Mouse (Mus musculus) liver, embryonic 14.5 days (tissue): Measurements from ENCODE around the gene Zbtb16. TPM values are rescaled to one million over a fixed set of nuclear protein-coding genes. Genes with fewer than 3 reads are reported as not detected.

Experiments used
- ATAC-seq: fragments of 200-750 bp; cut with Nextera tagmentation; 2 replicates; pipeline ENCODE4 v1.8.0; 2017; ENCODE audit warnings: moderate number of reproducible peaks, mild to moderate bottlenecking, moderate library complexity; ENCODE audit not compliant: insufficient read depth
- DNase-seq, 3 experiments: peaks; one replicate each; pipeline ENCODE4 v3.0.0-alpha.2; 2012 to 2013; ENCODE audit warnings: low read depth in 3 of 3, low spot score in 3 of 3
- H3K27ac ChIP-seq: fragments of 300-500 bp; sonication (generic); 2 replicates; pipeline ENCODE4 v1.5.1; 2014; ENCODE audit warnings: moderate library complexity, mild to moderate bottlenecking, control low read depth, inconsistent platforms
- H3K27me3 ChIP-seq: fragments of 300-500 bp; sonication (generic); 2 replicates; pipeline ENCODE4 v1.6.1; 2014; ENCODE audit warnings: mild to moderate bottlenecking, low read length, moderate library complexity; ENCODE audit not compliant: control insufficient read depth, insufficient read depth
- H3K36me3 ChIP-seq: fragments of 300-500 bp; sonication (generic); replicated peaks from 2 replicates; pipeline ENCODE4 v1.6.1; 2014; ENCODE audit warnings: low read depth; ENCODE audit not compliant: control insufficient read depth, insufficient read depth
- H3K4me1 ChIP-seq, 2 experiments: fragments of 200-500 bp in 1 of 2; fragments of 300-500 bp in 1 of 2; sonication (generic) in 1 of 2; replicated peaks; 2 replicates each; pipeline ENCODE4 v1.6.1; 2012 to 2014; ENCODE audit warnings: antibody characterized with exemption in 1 of 2, inconsistent platforms in 1 of 2, low read length in 1 of 2; ENCODE audit not compliant: control insufficient read depth in 2 of 2, insufficient read depth in 2 of 2
- H3K4me2 ChIP-seq: fragments of 300-500 bp; sonication (generic); 2 replicates; pipeline ENCODE4 v1.6.1; 2014; ENCODE audit warnings: low read depth, mild to moderate bottlenecking, control low read depth, moderate library complexity
- H3K4me3 ChIP-seq, 2 experiments: fragments of 200-500 bp in 1 of 2; fragments of 300-500 bp in 1 of 2; sonication (generic) in 1 of 2; 2 replicates each; pipeline ENCODE4 v1.5.1; 2012 to 2014; ENCODE audit warnings: low read depth in 2 of 2, low read length in 2 of 2, mild to moderate bottlenecking in 2 of 2, control low read depth in 1 of 2, inconsistent platforms in 1 of 2, moderate library complexity in 1 of 2; ENCODE audit not compliant: insufficient read depth in 1 of 2
- H3K9ac ChIP-seq: fragments of 300-500 bp; sonication (generic); replicated peaks from 2 replicates; pipeline ENCODE4 v1.6.1; 2014; ENCODE audit warnings: mild to moderate bottlenecking, control low read depth, moderate library complexity
- H3K9me3 ChIP-seq: fragments of 300-500 bp; sonication (generic); 2 replicates; pipeline ENCODE4 v1.6.1; 2016; ENCODE audit warnings: low read length, mixed read lengths; ENCODE audit not compliant: control insufficient read depth
- CTCF ChIP-seq: IDR thresholded peaks from 2 replicates; pipeline ENCODE4 v1.5.1; 2016; ENCODE audit warnings: antibody characterized with exemption, low read depth, control low read depth
- EP300 ChIP-seq: IDR thresholded peaks from 2 replicates; pipeline ENCODE4 v1.6.1; 2016; ENCODE audit warnings: antibody characterized with exemption, low read depth
- WGBS: fragments of 180-500 bp; shearing (Covaris S2); extraction: QIAGEN DNeasy Blood & Tissue Kit; methylation state at CpG from one replicate; pipeline ENCODE4 v1.1.7; 2014; ENCODE audit not compliant: insufficient replicate concordance; 5-methylcytosine and 5-hydroxymethylcytosine counted together
- polyA plus RNA-seq, 2 experiments: library from polyadenylated mRNA; depleted of rRNA in 1 of 2; stranded (reverse) in 1 of 2; unstranded in 1 of 2; fragments of >200 nt; fragmentation: Nextera tagmentation in 1 of 2; extraction: Ambion mirVana in 1 of 2; gene quantifications; 2 replicates each; pipeline versions ENCODE4 v1.2.1 to v1.2.3; 2012 to 2014

Zbtb16 gene
- polyA plus RNA-seq (2012; rRNA removed) (0.24 and 0.26 TPM in 2 replicates), polyA plus RNA-seq (2014; fragmentation: Nextera tagmentation; extraction: Ambion mirVana) (0.24 and 0.30 TPM in 2 replicates)

- Histone ChIP-seq H3K27me3 (peaks cover 60% of the 10 kb centered on the region), H3K9ac (no peak within 1 kb of the TSS), H3K27ac (no peak within 1 kb of the TSS), H3K9me3 (no peaks in the 10 kb centered on the region), H3K4me3 (peak within 1 kb of the TSS; percentile 49 to 55), H3K4me2 (peak within 1 kb of the TSS; percentile 71), H3K4me1 (no peaks in the 10 kb centered on the region), H3K36me3 (no peaks in the 10 kb centered on the region)
- ATAC-seq (peak; percentile 39; the same call in 1 of the 2 replicates), DNase-seq (no peak)
- WGBS = under 1% methylated on average over 61 of the region's 78 CpGs
- TF ChIP-seq EP300 = no peak
- TF ChIP-seq CTCF = no peak
These were observed at the start of gene Zbtb16 for GRCm38 (mm10) chr9:48835631-48836565. Gene Zbtb16, minus strand, starts transcription at chr9:48836222.

GRCm38 (mm10) chr9:48872896-48873295 is 36.9 kb upstream of the Zbtb16 start:
- no peak for ATAC-seq
- 69% methylated on average over 8 of the region's 8 CpGs for WGBS

GRCm38 (mm10) chr9:48866523-48867121 is 30.6 kb upstream of the Zbtb16 start:
- Histone ChIP-seq H3K9me3 (no peaks in the 10 kb centered on the region), H3K36me3 (no peaks in the 10 kb centered on the region), H3K4me1 (no peaks in the 10 kb centered on the region), H3K27me3 (no peaks in the 10 kb centered on the region), H3K9ac (no peak overlapping the region), H3K27ac (no peak overlapping the region), H3K4me3 (no peak overlapping the region), H3K4me2 (no peak overlapping the region)
- no peak for ATAC-seq
- DNase-seq = no peak
- 64% methylated on average over 12 of the region's 12 CpGs for WGBS
- TF ChIP-seq CTCF = no peak
- no peak for TF ChIP-seq EP300

More at GRCm38 (mm10) chr9:48872896-48873295, 36.9 kb upstream of the Zbtb16 start:
- no peaks in the 10 kb centered on the region for H3K36me3 ChIP-seq
- H3K4me2 ChIP-seq = no peak overlapping the region
- no peak for DNase-seq
- no peaks in the 10 kb centered on the region for H3K4me1 ChIP-seq
- TF ChIP-seq CTCF = no peak
- TF ChIP-seq EP300 = no peak
- H3K9me3 ChIP-seq = no peaks in the 10 kb centered on the region
- H3K27ac ChIP-seq = no peak overlapping the region
- H3K4me3 ChIP-seq = no peak overlapping the region
- no peak overlapping the region for H3K9ac ChIP-seq
- no peaks in the 10 kb centered on the region for H3K27me3 ChIP-seq

GRCm38 (mm10) chr9:48865235-48865634 is 29.2 kb upstream of the Zbtb16 start:
- no peak for ATAC-seq
- no peak overlapping the region for H3K4me3 ChIP-seq
- H3K4me1 ChIP-seq = no peaks in the 10 kb centered on the region
- no peak for DNase-seq
- H3K27ac ChIP-seq = no peak overlapping the region
- H3K36me3 ChIP-seq = no peaks in the 10 kb centered on the region
- no peaks in the 10 kb centered on the region for H3K27me3 ChIP-seq
- no peaks in the 10 kb centered on the region for H3K9me3 ChIP-seq
- 52% methylated on average over 9 of the region's 9 CpGs for WGBS
- H3K4me2 ChIP-seq = no peak overlapping the region
- H3K9ac ChIP-seq = no peak overlapping the region
- TF ChIP-seq EP300 (no peak), CTCF (no peak)

- ATAC-seq = no peak
- Histone ChIP-seq H3K36me3 (no peaks in the 10 kb centered on the region), H3K9me3 (no peaks in the 10 kb centered on the region), H3K27me3 (no peaks in the 10 kb centered on the region), H3K4me1 (no peaks in the 10 kb centered on the region), H3K4me2 (no peak overlapping the region), H3K27ac (no peak overlapping the region), H3K4me3 (no peak overlapping the region), H3K9ac (no peak overlapping the region)
- WGBS = 81% methylated on average over 10 of the region's 10 CpGs
- no peak for DNase-seq
- TF ChIP-seq CTCF (no peak), EP300 (no peak)
These were observed 25.5 kb upstream of the Zbtb16 start for GRCm38 (mm10) chr9:48861481-48861880.
